Mouse (Mus musculus): Measurements from ENCODE around the gene Usp47.
"Not testable (repeated sequence)": the region's sequence is repeated elsewhere in the genome, so short reads cannot be mapped to it uniquely, and the experiment has no call there.

The Usp47 gene

DNA sequence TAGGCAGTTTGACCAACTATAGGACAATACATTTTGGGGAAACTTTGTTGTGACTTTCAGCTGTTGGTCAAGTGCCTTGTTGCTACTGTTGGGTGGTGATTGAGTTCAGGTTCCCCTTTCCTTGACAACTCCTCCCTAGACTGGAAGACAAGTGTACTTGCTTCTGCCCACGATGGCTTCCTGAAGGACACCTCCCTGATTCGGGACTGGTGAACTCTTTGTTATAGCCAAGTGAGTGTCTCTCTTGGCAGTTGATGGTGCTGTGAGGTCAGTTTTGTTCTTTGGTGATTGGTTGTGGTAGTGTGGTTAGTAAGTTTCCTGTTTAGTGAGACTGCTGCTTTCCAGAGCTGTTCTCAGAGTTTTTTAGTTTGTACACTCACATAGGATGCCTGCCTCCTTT is 19.5 kb downstream of the Usp47 start:
- no peak for DNase-seq

- DNase-seq = no peak
Measured at GRCm38 (mm10) chr7:112045249-112045648, 21.9 kb downstream of the Usp47 start.

DNA sequence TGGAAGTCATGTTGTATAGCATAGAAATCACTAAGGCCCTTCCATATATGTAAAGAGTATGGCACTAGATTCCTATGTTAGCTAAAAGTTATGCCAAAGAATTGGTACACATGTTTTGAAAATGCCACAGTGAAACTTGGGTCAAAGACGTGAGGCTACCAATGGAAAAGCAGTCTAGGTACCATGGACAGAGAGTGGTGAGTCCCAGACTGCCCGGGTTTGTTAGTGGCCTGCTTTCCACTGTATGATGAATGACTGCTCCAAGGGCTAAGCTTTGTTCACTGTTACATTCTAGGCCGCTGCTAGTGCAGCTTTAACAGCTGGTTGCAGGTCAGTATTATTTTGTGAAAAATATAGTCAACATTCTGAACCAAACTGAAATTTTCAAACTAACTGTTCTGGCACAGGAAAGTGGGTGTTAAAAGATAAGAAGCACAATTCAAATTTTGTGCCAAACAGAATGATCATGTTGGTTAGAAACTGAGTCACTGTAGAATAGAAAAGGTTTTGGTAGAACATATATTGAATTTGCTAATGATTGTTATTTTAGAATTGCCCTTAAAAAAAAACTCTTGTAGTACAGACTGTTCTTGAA is 22.6 kb downstream of the Usp47 start:
- no peak for DNase-seq

- DNase-seq = no peak
Measured at GRCm38 (mm10) chr7:112048643-112049042, 25.3 kb downstream of the Usp47 start.

DNA sequence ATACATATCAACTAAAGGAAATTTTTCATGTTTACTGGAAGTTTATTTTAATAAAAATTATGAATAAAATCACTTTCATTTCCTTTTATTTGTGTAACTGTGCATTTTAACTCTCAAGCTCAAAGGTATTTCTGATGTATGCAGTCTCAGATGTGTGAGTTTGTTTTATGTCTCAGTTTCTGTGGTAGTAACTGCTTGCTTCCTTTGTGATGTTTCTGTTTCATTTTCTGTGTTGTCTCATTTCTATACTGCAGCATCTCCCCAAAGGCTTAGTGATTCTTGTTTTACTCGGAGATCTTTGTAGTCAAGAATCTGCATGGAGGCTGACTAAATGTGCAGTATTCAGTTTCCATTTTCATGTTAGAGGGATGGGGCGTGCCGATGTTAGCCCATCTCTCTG is 30.4 kb downstream of the Usp47 start:
- DNase-seq = no peak

DNA sequence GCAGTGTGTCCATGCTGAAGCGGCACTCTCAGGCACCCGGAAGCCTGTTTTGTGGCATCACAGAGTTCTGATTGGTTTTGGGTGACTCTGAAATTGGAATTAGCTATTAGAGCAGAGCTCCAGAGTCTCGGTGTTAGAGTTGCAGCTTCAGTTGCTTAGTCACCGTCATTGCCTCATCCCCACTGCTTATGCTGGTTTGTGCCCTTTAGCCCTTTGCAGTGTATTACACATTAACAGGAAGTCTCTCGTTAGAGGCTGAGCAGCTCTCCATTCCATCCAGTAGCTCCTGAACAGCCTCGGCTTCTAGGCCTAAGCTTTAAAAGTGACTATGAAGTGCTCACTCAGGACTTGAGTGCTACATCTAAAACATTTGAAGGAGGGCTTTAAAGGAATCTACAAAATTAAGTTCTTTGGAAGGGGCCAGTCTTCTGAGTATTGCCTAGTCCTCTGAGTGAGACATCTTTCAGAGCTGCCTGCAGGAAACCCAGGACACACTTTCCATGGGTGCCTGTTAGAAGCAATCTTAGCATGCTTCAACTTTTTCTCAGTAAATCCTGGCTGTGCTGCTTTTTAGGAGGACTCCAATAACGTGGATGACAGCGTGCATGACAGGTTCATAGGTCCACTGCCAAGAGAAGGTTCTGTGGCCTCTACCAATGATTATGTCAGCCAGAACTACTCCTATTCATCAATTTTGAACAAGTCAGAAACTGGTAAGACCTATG is 32.8 kb downstream of the Usp47 start:
- DNase-seq = no peak

GRCm38 (mm10) chr7:112074868-112075267 is 51.6 kb downstream of the Usp47 start:
- no peak for DNase-seq

GRCm38 (mm10) chr7:112082636-112083035 is 59.3 kb downstream of the Usp47 start:
- no peak for DNase-seq

DNA sequence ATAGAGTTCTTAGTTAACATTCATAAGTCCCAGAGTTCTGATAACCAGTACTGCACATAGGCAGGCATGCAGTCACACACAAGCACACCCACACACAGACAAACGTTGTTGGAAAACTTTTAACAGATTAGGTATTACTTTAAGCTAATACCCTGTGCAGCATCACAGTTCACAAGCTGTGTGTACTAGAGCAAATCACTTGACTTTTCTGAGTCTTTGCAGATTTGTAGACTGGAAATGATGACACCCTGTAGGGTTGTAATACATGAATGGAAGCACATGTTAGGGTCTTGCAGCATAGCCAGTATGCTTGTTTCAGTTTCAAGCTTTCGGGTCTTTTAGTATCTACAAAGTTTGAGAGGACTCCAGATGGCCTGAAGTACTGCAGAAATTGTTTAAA is 60.9 kb downstream of the Usp47 start:
- DNase-seq = no peak

DNA sequence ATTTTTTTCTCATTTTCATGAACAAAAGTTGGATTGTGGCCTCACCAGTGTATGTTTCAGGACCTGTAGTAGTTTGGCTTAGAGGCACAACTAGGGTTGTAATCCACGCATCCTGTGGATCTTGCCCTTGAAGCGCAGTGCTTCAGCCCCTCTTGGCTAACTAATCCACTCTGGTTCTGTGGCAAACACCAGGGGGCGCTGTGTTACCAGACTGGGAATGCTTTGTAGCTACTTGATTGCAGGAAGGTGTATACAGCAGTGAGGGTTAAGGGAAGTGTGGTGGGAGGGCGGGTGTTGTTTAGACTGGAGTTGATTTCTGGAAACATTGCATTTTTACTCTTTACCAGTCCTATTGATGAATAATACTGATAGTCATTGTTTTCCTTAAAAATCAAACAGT is 61.8 kb downstream of the Usp47 start:
- peak; percentile 89 for DNase-seq

GRCm38 (mm10) chr7:112086186-112086585 is 62.9 kb downstream of the Usp47 start:
- DNase-seq = no peak

DNA sequence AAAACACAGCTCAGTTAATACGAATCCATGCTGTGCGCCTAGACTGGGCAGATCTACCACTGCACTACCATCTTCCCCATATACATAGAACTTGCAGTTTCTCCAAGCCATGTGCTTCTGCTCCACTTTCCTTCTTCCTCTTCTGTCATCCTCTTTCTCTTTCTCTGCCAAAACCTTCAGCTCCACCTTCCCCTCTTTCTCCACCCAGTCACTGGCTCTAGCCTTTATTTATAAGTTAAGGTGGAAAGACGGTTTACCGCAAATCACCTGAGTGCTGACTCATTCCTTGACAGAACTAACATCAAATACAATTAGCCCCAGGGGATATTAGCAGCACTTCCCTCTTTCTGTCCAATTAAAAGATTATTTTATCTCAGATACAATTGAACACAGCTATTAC is 71.6 kb downstream of the Usp47 start:
- DNase-seq = not testable (repeated sequence)

- DNase-seq = no peak
Measured at GRCm38 (mm10) chr7:112100887-112101286, 77.6 kb downstream of the Usp47 start.

GRCm38 (mm10) chr7:112102933-112103332 is 79.6 kb downstream of the Usp47 start:
- no peak for DNase-seq

DNA sequence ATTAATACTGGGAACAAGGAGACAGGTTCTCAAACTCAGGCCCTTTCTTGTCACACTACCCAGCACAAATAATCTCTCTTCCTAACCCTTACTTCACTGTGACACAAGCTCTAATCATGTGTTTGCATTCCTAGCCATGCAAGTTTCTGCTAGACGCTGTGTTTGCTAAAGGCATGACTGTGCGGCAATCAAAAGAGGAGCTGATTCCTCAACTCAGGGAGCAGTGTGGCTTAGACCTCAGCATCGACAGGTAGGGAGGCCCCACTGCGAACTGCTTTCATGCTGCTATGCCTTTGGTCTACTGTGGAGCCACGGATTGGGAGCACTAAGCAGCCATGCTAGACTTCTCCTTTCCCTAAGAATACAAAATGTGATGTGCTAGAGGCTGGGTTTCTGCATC is 80.5 kb downstream of the Usp47 start:
- no peak for DNase-seq

- no peak for DNase-seq
Measured at GRCm38 (mm10) chr7:112108757-112109156, 85.5 kb downstream of the Usp47 start.

- no peak for DNase-seq
Measured at GRCm38 (mm10) chr7:112110638-112111372, 87.5 kb downstream of the Usp47 start.

- DNase-seq = no peak
Measured at GRCm38 (mm10) chr7:112117501-112117900, 94.2 kb downstream of the Usp47 start.

DNA sequence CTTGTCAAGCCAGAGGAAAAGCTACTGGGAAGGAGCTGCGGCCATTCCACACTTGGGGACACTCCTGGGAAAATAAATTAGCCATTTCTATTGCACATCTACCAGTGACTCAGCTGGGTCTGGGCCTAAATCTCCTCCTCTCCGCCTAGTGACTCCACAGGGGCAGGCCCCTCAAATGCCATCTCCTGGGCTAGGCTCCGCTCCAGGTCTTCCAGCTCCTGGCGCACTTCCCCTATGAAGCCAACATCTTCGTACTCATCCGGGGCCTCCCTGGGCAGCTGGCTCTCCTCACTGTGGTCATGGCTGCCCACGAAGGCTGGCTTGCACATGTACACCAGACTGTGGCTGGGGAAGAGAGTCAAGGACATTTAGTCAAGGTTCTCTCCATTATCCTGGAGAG is 94.8 kb downstream of the Usp47 start:
- no peak for DNase-seq

- no peak for DNase-seq
Measured at GRCm38 (mm10) chr7:112119248-112119647, 95.9 kb downstream of the Usp47 start.

- peak; percentile 61 for DNase-seq
Measured at GRCm38 (mm10) chr7:112120861-112121810, 97.8 kb downstream of the Usp47 start.

DNA sequence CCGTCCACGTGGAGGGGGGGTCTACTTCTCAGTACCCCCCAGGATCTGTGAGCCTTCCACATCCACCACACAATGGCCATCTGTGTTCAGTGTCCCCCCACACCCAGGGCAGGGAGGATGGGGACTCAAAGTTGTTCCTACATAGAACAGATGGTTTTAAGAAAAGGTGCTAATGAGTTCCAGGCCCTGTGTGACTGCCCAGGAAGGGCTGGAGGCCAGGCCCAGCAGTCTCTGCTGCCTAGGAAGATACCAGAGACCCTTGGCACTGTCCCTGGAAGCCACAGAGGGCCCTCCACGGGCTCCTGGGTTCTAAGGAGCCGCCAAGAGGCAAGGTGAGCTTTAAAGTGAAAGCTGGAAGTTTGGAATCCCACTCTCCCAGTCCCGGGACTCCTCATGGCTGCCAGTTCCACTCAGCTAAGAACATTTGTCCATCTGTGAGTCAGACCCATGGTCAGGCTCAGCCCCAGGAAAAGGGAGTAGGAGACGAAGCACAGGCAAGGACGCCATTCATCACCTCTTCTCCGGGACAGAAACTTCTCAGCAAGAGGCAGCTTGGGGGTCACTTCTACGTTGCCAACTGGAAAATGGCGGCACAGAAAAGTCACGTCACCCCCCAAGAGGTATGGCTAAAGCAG is 98.7 kb downstream of the Usp47 start:
- DNase-seq = peak; percentile 81

Measured in cerebellum, adult 8-10 months (tissue).